Mouse (Mus musculus): ENCODE results near the gene Atn1. TPM values are rescaled to one million over a fixed set of nuclear protein-coding genes. Genes with fewer than 3 reads are reported as not detected.

Gene Atn1
- polyA plus RNA-seq (2012; rRNA removed) = 2.4 and 3.4 TPM in 2 replicates

GRCm38 (mm10) chr6:124755831-124756595 is at the start of gene Atn1, which contains the start of gene Gm45234:
Gene Atn1 (minus strand): TSS chr6:124756524.
Gene Gm45234 (minus strand): TSS chr6:124756021.

GRCm38 (mm10) chr6:124779222-124779983 is 23.1 kb upstream of the Atn1 start, which contains the start of gene Lrrc23:
Gene Lrrc23 (minus strand): TSS chr6:124779727.

GRCm38 (mm10) chr6:124769101-124769765 is 12.9 kb upstream of the Atn1 start, which contains the start of gene Eno2:
Gene Eno2 (minus strand): TSS chr6:124769673.

GRCm38 (mm10) chr6:124740888-124741761 is 15.2 kb downstream of the Atn1 start, which contains the start of gene Grcc10:
Gene Grcc10 (minus strand): TSS chr6:124741374.

GRCm38 (mm10) chr6:124738511-124739023 is 17.8 kb downstream of the Atn1 start, which contains the start of gene Ptpn6:
Gene Ptpn6 (minus strand): TSS chr6:124738714.

GRCm38 (mm10) chr6:124711824-124712782 is 44.2 kb downstream of the Atn1 start, which contains the start of the genes Emg1 and Phb2:
Gene Emg1 (minus strand): TSS chr6:124712178.
Gene Phb2 (plus strand): TSS chr6:124712336.

Other genes starting within 250 kb of the Atn1 start
- 29.2 and 33.8 TPM in 2 replicates for gene C1ra, start 244.1 kb downstream of the Atn1 start, polyA plus RNA-seq (2012; rRNA removed)
- gene C1s1, start 214.2 kb downstream of the Atn1 start, polyA plus RNA-seq (2012; rRNA removed) = 152 and 156 TPM in 2 replicates
- not detected in 2 replicates for gene C1rb, start 186.2 kb downstream of the Atn1 start, polyA plus RNA-seq (2012; rRNA removed)
- 0.01 TPM in 1 of 2 replicates, not detected in the other for gene C1s2, start 120.4 kb downstream of the Atn1 start, polyA plus RNA-seq (2012; rRNA removed)
- gene Lpcat3, start 93.5 kb downstream of the Atn1 start, polyA plus RNA-seq (2012; rRNA removed) = 144 and 183 TPM in 2 replicates
- 72.1 and 82.3 TPM in 2 replicates for gene Emg1, start 44.3 kb downstream of the Atn1 start, polyA plus RNA-seq (2012; rRNA removed)
- gene Phb2, start 44.2 kb downstream of the Atn1 start, polyA plus RNA-seq (2012; rRNA removed) = 119 and 130 TPM in 2 replicates
- gene Ptpn6, start 17.8 kb downstream of the Atn1 start, polyA plus RNA-seq (2012; rRNA removed) = 33.5 and 37.1 TPM in 2 replicates
- 75.8 and 79.2 TPM in 2 replicates for gene Grcc10, start 15.2 kb downstream of the Atn1 start, polyA plus RNA-seq (2012; rRNA removed)
- not detected in 2 replicates for gene Gm45234, start 503 bp downstream of the Atn1 start, polyA plus RNA-seq (2012; rRNA removed)
- 0.29 and 0.42 TPM in 2 replicates for gene Eno2, start 13.1 kb upstream of the Atn1 start, polyA plus RNA-seq (2012; rRNA removed)
- gene Lrrc23, start 23.2 kb upstream of the Atn1 start, polyA plus RNA-seq (2012; rRNA removed) = 0.05 and 0.06 TPM in 2 replicates
- 6.0 and 6.8 TPM in 2 replicates for gene Spsb2, start 52.1 kb upstream of the Atn1 start, polyA plus RNA-seq (2012; rRNA removed)
- 397 and 428 TPM in 2 replicates for gene Tpi1, start 57.8 kb upstream of the Atn1 start, polyA plus RNA-seq (2012; rRNA removed)
- gene Usp5, start 73.0 kb upstream of the Atn1 start, polyA plus RNA-seq (2012; rRNA removed) = 23.8 and 25.3 TPM in 2 replicates
- 76.5 and 80.3 TPM in 2 replicates for gene Cdca3, start 73.0 kb upstream of the Atn1 start, polyA plus RNA-seq (2012; rRNA removed)
- gene Gnb3, start 83.8 kb upstream of the Atn1 start, polyA plus RNA-seq (2012; rRNA removed) = 0.02 and 0.03 TPM in 2 replicates
- gene P3h3, start 101.2 kb upstream of the Atn1 start, polyA plus RNA-seq (2012; rRNA removed) = 3.8 and 3.9 TPM in 2 replicates
- gene Gpr162, start 107.5 kb upstream of the Atn1 start, polyA plus RNA-seq (2012; rRNA removed) = 0.04 and 0.06 TPM in 2 replicates
- gene Cd4, start 131.7 kb upstream of the Atn1 start, polyA plus RNA-seq (2012; rRNA removed) = 0.17 and 0.19 TPM in 2 replicates
- gene Lag3, start 155.2 kb upstream of the Atn1 start, polyA plus RNA-seq (2012; rRNA removed) = 0.14 and 0.20 TPM in 2 replicates
- gene Ptms, start 163.6 kb upstream of the Atn1 start, polyA plus RNA-seq (2012; rRNA removed) = 162 TPM in 2 replicates
- gene Mlf2, start 174.9 kb upstream of the Atn1 start, polyA plus RNA-seq (2012; rRNA removed) = 101 and 113 TPM in 2 replicates
- 58.9 and 63.0 TPM in 2 replicates for gene Cops7a, start 209.0 kb upstream of the Atn1 start, polyA plus RNA-seq (2012; rRNA removed)
- 0.04 and 0.06 TPM in 2 replicates for gene Pianp, start 240.2 kb upstream of the Atn1 start, polyA plus RNA-seq (2012; rRNA removed)